Mouse (Mus musculus) cerebellum, adult 2 months (tissue): ENCODE measurements around the gene Gm3238.
"Not testable (repeated sequence)": the region's sequence is repeated elsewhere in the genome, so short reads cannot be mapped to it uniquely, and the experiment has no call there.

Experiments used
- CTCF ChIP-seq: fragments of 200-500 bp; IDR thresholded peaks from 2 replicates; pipeline ENCODE4 v1.5.1; 2011; ENCODE audit warnings: low read depth, mild to moderate bottlenecking, control low read depth, low read length, moderate library complexity, borderline replicate concordance; ENCODE audit not compliant: insufficient read depth
- POLR2A ChIP-seq: fragments of 200-500 bp; IDR thresholded peaks from 2 replicates; pipeline ENCODE4 v1.6.1; 2011; ENCODE audit warnings: low read length, control low read depth, borderline replicate concordance; ENCODE audit not compliant: insufficient read depth

- not testable (repeated sequence) for TF ChIP-seq CTCF, POLR2A
Measured at GRCm38 (mm10) chr10:77751254-77751653, 19.9 kb downstream of the Gm3238 start, which contains the start of gene Gm9736.
